Mouse (Mus musculus): Measurements from ENCODE around the gene Crlf1. TPM values are rescaled to one million over a fixed set of nuclear protein-coding genes. Genes with fewer than 3 reads are reported as not detected.

Crlf1 gene
- polyA plus RNA-seq, 1 experiment = 294 TPM

GRCm38 (mm10) chr8:70487993-70488796 lies 4.8 kb upstream of the Crlf1 start:
- Histone ChIP-seq H3ac (ENCODE audit: control insufficient read depth, insufficient read length, low read depth) (no peak overlapping the region), H3K36me3 (ENCODE audit: control insufficient read depth, insufficient read depth) (no peaks in the 10 kb centered on the region), H3K27me3 (ENCODE audit: control insufficient read depth, insufficient read depth, insufficient read length) (no peaks in the 10 kb centered on the region), H3K79me2 (ENCODE audit: control insufficient read depth, insufficient read depth) (no peaks in the 10 kb centered on the region), H3K4me3 (ENCODE audit: insufficient read depth, poor library complexity, severe bottlenecking) (no peak overlapping the region), H3K79me3 (ENCODE audit: low read depth) (no peaks in the 10 kb centered on the region)
- no peak for TF ChIP-seq FOSL1 (IDR thresholded peaks at IDR 0.05; ENCODE audit: insufficient read depth, low read length, poor library complexity, severe bottlenecking)
- TF ChIP-seq CTCF (IDR thresholded peaks at IDR 0.05; ENCODE audit: control insufficient read depth, insufficient read depth, insufficient read length) = no peak
- TF ChIP-seq MYOG (IDR thresholded peaks at IDR 0.05; ENCODE audit: control insufficient read depth, extremely low read depth, insufficient read length) = no peak
- no peak for TF ChIP-seq MAX (IDR thresholded peaks at IDR 0.05)
- TF ChIP-seq USF1 (IDR thresholded peaks at IDR 0.05; ENCODE audit: low read depth) = no peak
- TF ChIP-seq CEBPB (IDR thresholded peaks at IDR 0.05; ENCODE audit: low read depth) = no peak
- no peak for TF ChIP-seq MYOD1 (IDR thresholded peaks at IDR 0.05; ENCODE audit: control insufficient read depth, insufficient read length, low read depth)

GRCm38 (mm10) chr8:70488931-70489470 lies 4.0 kb upstream of the Crlf1 start:
- H3K79me2 ChIP-seq (ENCODE audit: control insufficient read depth, insufficient read depth) = peaks cover 8% of the 10 kb centered on the region
- H3K4me3 ChIP-seq (ENCODE audit: insufficient read depth, poor library complexity, severe bottlenecking) = no peak overlapping the region
- H3K36me3 ChIP-seq (ENCODE audit: control insufficient read depth, insufficient read depth) = no peaks in the 10 kb centered on the region
- peak; percentile 23 for TF ChIP-seq USF1 (IDR thresholded peaks at IDR 0.05; ENCODE audit: low read depth)
- no peak for TF ChIP-seq MYOG (IDR thresholded peaks at IDR 0.05; ENCODE audit: control insufficient read depth, extremely low read depth, insufficient read length)
- no peaks in the 10 kb centered on the region for H3K27me3 ChIP-seq (ENCODE audit: control insufficient read depth, insufficient read depth, insufficient read length)
- H3ac ChIP-seq (ENCODE audit: control insufficient read depth, insufficient read length, low read depth) = no peak overlapping the region
- H3K79me3 ChIP-seq (ENCODE audit: low read depth) = peaks cover 1% of the 10 kb centered on the region

GRCm38 (mm10) chr8:70489576-70489975 lies 3.4 kb upstream of the Crlf1 start:
- Histone ChIP-seq H3K4me3 (ENCODE audit: insufficient read depth, poor library complexity, severe bottlenecking) (no peak overlapping the region), H3K79me2 (ENCODE audit: control insufficient read depth, insufficient read depth) (peaks cover 13% of the 10 kb centered on the region), H3K36me3 (ENCODE audit: control insufficient read depth, insufficient read depth) (no peaks in the 10 kb centered on the region), H3K79me3 (ENCODE audit: low read depth) (peaks cover 4% of the 10 kb centered on the region), H3K27me3 (ENCODE audit: control insufficient read depth, insufficient read depth, insufficient read length) (no peaks in the 10 kb centered on the region), H3ac (ENCODE audit: control insufficient read depth, insufficient read length, low read depth) (peak overlapping the region; percentile 34)
- no peak for TF ChIP-seq FOSL1 (IDR thresholded peaks at IDR 0.05; ENCODE audit: insufficient read depth, low read length, poor library complexity, severe bottlenecking)

- H3K27me3 ChIP-seq (ENCODE audit: control insufficient read depth, insufficient read depth, insufficient read length) = no peaks in the 10 kb centered on the region
- H3K36me3 ChIP-seq (ENCODE audit: control insufficient read depth, insufficient read depth) = no peaks in the 10 kb centered on the region
- TF ChIP-seq FOSL1 (IDR thresholded peaks at IDR 0.05; ENCODE audit: insufficient read depth, low read length, poor library complexity, severe bottlenecking) (no peak), USF1 (IDR thresholded peaks at IDR 0.05; ENCODE audit: low read depth) (no peak), CEBPB (IDR thresholded peaks at IDR 0.05; ENCODE audit: low read depth) (no peak), MYOD1 (IDR thresholded peaks at IDR 0.05; ENCODE audit: control insufficient read depth, insufficient read length, low read depth) (no peak)
- H3K4me3 ChIP-seq (ENCODE audit: insufficient read depth, poor library complexity, severe bottlenecking) = no peak overlapping the region
- no peak overlapping the region for H3ac ChIP-seq (ENCODE audit: control insufficient read depth, insufficient read length, low read depth)
- peaks cover 20% of the 10 kb centered on the region for H3K79me2 ChIP-seq (ENCODE audit: control insufficient read depth, insufficient read depth)
- peaks cover 7% of the 10 kb centered on the region for H3K79me3 ChIP-seq (ENCODE audit: low read depth)
Observed at GRCm38 (mm10) chr8:70490061-70490879, 2.7 kb upstream of the Crlf1 start.

GRCm38 (mm10) chr8:70490880-70491495 lies 2.0 kb upstream of the Crlf1 start:
- Histone ChIP-seq H3ac (ENCODE audit: control insufficient read depth, insufficient read length, low read depth) (no peak overlapping the region), H3K79me2 (ENCODE audit: control insufficient read depth, insufficient read depth) (peaks cover 27% of the 10 kb centered on the region), H3K36me3 (ENCODE audit: control insufficient read depth, insufficient read depth) (no peaks in the 10 kb centered on the region), H3K27me3 (ENCODE audit: control insufficient read depth, insufficient read depth, insufficient read length) (no peaks in the 10 kb centered on the region), H3K4me3 (ENCODE audit: insufficient read depth, poor library complexity, severe bottlenecking) (no peak overlapping the region), H3K79me3 (ENCODE audit: low read depth) (peaks cover 10% of the 10 kb centered on the region)
- TF ChIP-seq FOSL1 (IDR thresholded peaks at IDR 0.05; ENCODE audit: insufficient read depth, low read length, poor library complexity, severe bottlenecking) (no peak), CEBPB (IDR thresholded peaks at IDR 0.05; ENCODE audit: low read depth) (no peak), USF1 (IDR thresholded peaks at IDR 0.05; ENCODE audit: low read depth) (no peak), MYOD1 (IDR thresholded peaks at IDR 0.05; ENCODE audit: control insufficient read depth, insufficient read length, low read depth) (no peak), MYOG (IDR thresholded peaks at IDR 0.05; ENCODE audit: control insufficient read depth, extremely low read depth, insufficient read length) (no peak), CTCF (IDR thresholded peaks at IDR 0.05; ENCODE audit: control insufficient read depth, insufficient read depth, insufficient read length) (no peak), MAX (IDR thresholded peaks at IDR 0.05) (no peak)

Measured in C2C12 (cell line).